Mouse (Mus musculus): ENCODE results near the gene Vcam1. TPM values are rescaled to one million over a fixed set of nuclear protein-coding genes. Genes with fewer than 3 reads are reported as not detected.
A peak's percentile ranks its signal among the peaks of the same experiment; 100 is the strongest.

The Vcam1 gene
- polyA plus RNA-seq, 1 experiment from 2014 or later = 47.4 TPM

DNA sequence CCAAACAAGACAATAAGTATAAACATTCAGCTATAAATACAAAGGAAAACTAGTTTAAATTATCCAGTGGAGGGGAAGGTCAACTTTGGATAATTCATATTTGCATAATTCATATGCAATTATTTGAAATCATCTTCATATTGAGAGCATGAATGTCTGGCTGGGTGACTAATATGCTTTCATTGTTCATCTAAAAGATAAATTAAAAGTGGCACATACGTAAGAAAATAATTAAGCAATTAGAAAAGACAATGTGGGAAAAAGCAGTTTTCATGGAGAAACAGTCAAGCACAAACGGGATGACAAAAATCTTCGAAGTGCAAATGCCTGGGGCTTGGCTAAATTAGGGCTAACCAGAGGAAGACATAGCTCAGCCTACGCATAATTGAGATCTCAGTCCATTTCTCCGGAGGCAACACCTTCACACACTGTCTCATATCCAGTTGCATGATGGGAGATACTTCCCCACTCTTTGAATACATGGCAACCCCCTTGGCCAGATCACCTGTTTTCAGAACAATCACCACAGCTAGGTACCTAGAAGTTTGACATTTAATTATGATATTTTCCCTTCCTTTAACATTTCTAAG lies 16.6 kb downstream of the Vcam1 start:
- no peak for ATAC-seq (ENCODE audit: low read depth)
- Histone ChIP-seq H3K27ac (no peak overlapping the region), H3K4me1 (replicated peaks) (peaks cover 11% of the 10 kb centered on the region), H3K9ac (no peak overlapping the region), H3K9me3 (replicated peaks) (no peaks in the 10 kb centered on the region), H3K27me3 (no peaks in the 10 kb centered on the region), H3K4me3 (replicated peaks) (no peak overlapping the region), H3K36me3 (peaks cover 12% of the 10 kb centered on the region; the same call in 1 of the 2 replicates), H3K4me2 (no peak overlapping the region)
- 74% methylated on average over 5 of the region's 5 CpGs for WGBS (ENCODE audit: insufficient replicate concordance)
- no peak for DNase-seq

DNA sequence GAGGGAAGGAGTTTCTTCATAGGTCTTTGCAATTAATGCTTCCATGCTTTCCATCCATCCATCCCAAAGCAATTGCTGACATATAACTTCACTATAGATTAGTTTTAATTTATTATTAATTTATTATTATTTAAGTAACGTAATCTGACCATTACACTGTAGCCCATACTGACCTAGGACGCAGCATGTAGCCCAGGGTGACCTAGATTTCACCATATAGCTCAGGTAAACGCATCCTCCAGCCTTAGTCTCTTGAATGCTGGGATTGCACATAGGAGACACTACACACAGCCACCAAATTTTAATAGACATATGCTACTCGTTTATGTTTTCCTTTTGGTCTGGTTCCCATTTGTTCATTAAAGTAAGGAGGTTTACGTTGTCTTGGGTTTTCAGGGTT lies 23.8 kb downstream of the Vcam1 start:
- Histone ChIP-seq H3K9ac (no peak overlapping the region), H3K4me2 (no peak overlapping the region), H3K36me3 (0 out of 2 replicates have a peak, but pooled peaks cover 3% of the 10 kb centered on the region), H3K27ac (no peak overlapping the region), H3K27me3 (no peaks in the 10 kb centered on the region), H3K9me3 (replicated peaks) (no peaks in the 10 kb centered on the region), H3K4me3 (replicated peaks) (no peak overlapping the region), H3K4me1 (replicated peaks) (no peaks in the 10 kb centered on the region)
- ATAC-seq (ENCODE audit: low read depth) (no peak), DNase-seq (no peak)
- 68% methylated on average over 5 of the region's 5 CpGs for WGBS (ENCODE audit: insufficient replicate concordance)

DNA sequence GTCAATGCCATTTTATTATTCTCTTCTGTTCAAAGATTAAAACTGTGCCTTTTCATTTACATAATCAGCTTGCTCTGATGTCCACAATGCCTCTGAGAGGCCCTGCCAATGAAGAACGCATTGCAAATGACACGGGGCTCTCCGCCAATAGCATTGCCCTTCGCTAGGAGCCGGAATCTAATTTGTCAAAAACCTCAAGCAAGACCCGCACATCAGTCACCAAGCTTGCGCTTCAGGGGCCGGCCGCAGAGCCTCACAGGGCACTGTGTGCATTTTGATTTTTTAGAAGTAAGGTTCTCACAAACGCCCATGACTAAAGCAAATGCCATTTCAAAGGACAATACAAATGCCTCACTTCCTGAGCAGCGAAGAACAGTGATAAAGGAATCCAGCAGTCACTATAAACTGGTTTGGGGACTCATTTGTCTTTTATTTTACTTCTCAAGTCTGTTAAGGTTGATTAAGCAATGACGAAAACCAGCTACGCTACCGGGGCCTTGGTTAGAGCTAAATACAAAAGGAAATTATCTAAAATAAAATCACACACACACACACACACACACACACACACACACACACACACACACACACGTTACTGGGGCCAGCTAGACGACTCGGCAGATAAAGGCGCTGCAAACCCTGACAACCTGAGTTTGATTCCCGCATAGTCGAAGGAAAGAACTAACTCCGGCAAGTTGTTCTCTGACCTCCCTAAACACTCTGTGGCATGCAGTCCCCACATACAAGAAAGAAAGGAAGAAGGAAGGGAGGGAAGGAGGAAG lies 24.4 kb downstream of the Vcam1 start:
- Histone ChIP-seq H3K27ac (no peak overlapping the region), H3K9me3 (replicated peaks) (no peaks in the 10 kb centered on the region), H3K4me2 (peak overlapping the region; percentile 2; the same call in 1 of the 2 replicates), H3K4me3 (replicated peaks) (no peak overlapping the region), H3K4me1 (replicated peaks) (no peaks in the 10 kb centered on the region), H3K36me3 (no peaks in the 10 kb centered on the region), H3K27me3 (no peaks in the 10 kb centered on the region), H3K9ac (no peak overlapping the region)
- 33% methylated on average over 21 of the region's 21 CpGs for WGBS (ENCODE audit: insufficient replicate concordance)
- ATAC-seq (ENCODE audit: low read depth) (no peak), DNase-seq (no peak)

DNA sequence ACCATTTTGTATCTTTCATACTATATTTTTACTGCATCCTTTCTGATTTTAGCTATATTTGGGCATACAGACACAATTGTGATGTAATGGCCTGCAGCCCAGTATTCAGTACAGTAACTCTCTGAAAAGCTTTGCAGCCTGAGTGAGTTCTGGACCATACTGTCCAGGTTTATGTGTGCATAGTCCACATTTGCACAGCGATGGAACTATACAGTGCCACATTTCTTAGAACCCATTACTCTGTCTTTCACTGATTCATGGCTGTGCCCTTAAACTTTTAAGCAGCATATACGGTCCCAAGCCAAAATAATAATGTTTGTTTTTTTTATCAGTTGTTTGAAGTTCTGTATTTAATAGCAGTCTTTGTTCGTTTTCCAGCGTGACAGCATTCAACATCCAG lies 25.2 kb downstream of the Vcam1 start:
- DNase-seq (no peak), ATAC-seq (ENCODE audit: low read depth) (no peak)
- H3K4me1 ChIP-seq (replicated peaks) = no peaks in the 10 kb centered on the region
- no peak overlapping the region for H3K27ac ChIP-seq
- no peaks in the 10 kb centered on the region for H3K27me3 ChIP-seq
- no peaks in the 10 kb centered on the region for H3K9me3 ChIP-seq (replicated peaks)
- H3K4me3 ChIP-seq (replicated peaks) = no peak overlapping the region
- WGBS (ENCODE audit: insufficient replicate concordance) = 65% methylated on average over 4 of the region's 4 CpGs
- H3K9ac ChIP-seq = no peak overlapping the region
- H3K4me2 ChIP-seq = no peak overlapping the region
- H3K36me3 ChIP-seq = no peaks in the 10 kb centered on the region

DNA sequence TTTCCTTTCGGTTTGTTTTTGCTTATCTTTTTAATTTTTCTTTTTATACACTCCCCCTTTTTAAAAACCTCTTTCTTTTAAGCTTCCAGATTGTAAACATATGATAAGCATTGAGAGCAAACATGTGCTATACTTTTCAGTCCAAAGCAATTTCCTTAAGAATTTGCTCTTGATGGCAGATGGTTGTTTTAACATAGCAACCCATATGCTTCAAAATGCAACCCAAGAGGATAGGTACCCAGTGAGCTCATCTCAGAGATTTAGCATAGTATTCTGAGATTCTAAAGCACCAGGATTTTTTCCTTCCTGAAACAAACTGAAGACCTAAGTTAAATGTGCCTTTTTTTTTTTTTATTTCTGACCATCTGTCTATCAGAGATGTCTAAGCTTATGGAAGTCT lies 28.6 kb downstream of the Vcam1 start:
- no peak for ATAC-seq (ENCODE audit: low read depth)

DNA sequence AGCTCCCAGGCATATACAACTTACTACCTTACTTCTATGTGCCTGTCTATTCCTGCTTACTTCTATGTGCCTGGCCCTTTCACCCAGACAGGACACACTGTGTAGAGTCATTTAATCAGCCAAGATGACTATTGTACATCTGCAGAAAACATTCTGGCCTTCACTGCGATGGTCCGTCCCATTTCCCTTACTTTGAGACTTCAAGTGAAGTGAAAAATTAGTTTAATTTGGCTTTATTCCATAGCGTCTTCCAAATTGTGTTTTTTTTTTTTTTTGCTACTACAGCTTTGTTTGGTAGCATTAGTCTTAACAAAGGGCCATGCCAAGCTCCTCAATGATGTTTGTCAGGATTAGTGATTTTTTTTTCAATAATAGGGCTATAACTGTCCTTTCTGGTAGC lies 33.6 kb downstream of the Vcam1 start:
- no peaks in the 10 kb centered on the region for H3K36me3 ChIP-seq
- 71% methylated on average over 3 of the region's 3 CpGs for WGBS (ENCODE audit: insufficient replicate concordance)
- no peak overlapping the region for H3K27ac ChIP-seq
- no peaks in the 10 kb centered on the region for H3K9me3 ChIP-seq (replicated peaks)
- H3K9ac ChIP-seq = no peak overlapping the region
- H3K27me3 ChIP-seq = no peaks in the 10 kb centered on the region
- no peaks in the 10 kb centered on the region for H3K4me1 ChIP-seq (replicated peaks)
- H3K4me2 ChIP-seq = no peak overlapping the region
- DNase-seq (no peak), ATAC-seq (ENCODE audit: low read depth) (no peak)
- H3K4me3 ChIP-seq (replicated peaks) = no peak overlapping the region

More for the DNA sequence above, 28.6 kb downstream of the Vcam1 start:
- Histone ChIP-seq H3K4me3 (replicated peaks) (no peak overlapping the region), H3K9ac (no peak overlapping the region), H3K36me3 (no peaks in the 10 kb centered on the region), H3K9me3 (replicated peaks) (no peaks in the 10 kb centered on the region), H3K4me1 (replicated peaks) (no peaks in the 10 kb centered on the region), H3K4me2 (no peak overlapping the region), H3K27me3 (no peaks in the 10 kb centered on the region), H3K27ac (no peak overlapping the region)
- 52% methylated on average over 1 of the region's 1 CpGs for WGBS (ENCODE audit: insufficient replicate concordance)
- no peak for DNase-seq

DNA sequence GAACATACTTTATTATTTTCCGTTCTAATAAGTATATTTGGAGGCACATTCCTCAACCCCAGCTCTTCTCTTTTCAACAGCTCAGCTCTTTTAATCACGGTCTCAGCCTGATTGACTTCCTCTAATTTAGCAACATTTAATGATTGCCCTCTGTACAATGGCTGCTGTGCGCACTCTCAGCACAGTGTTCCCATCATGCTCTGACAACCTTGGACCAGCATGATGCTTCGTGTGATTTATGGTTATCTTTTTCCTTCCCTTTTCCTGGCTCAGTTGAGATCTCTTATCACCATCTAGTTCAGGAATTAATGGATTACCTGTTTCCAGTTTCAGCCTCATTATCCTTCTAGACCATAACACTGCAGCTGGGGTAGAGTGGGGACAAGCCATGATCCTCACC lies 34.2 kb downstream of the Vcam1 start:
- Histone ChIP-seq H3K9me3 (replicated peaks) (no peaks in the 10 kb centered on the region), H3K4me1 (replicated peaks) (no peaks in the 10 kb centered on the region), H3K4me3 (replicated peaks) (no peak overlapping the region), H3K36me3 (no peaks in the 10 kb centered on the region), H3K27ac (no peak overlapping the region), H3K4me2 (no peak overlapping the region), H3K27me3 (no peaks in the 10 kb centered on the region), H3K9ac (no peak overlapping the region)
- 61% methylated on average over 4 of the region's 4 CpGs for WGBS (ENCODE audit: insufficient replicate concordance)
- DNase-seq (no peak), ATAC-seq (ENCODE audit: low read depth) (no peak)

DNA sequence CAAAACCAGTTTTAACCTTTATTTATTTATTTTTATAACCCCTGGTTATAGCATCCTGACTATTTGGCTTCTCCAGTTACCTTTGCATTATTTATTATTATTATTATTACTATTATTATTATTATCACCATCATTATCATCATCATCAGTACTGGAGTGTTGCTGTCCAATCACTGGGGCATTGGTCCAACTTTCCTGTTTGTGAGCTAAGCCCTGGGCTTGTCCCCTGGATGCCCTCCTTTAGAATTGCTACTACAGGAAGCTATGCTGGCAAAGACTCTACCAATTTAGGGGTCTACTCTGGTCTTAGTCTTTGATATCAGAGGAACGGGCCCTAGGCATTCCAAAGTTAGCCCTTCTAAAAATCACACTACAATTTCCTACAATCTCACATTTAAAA lies 34.6 kb downstream of the Vcam1 start:
- Histone ChIP-seq H3K36me3 (no peaks in the 10 kb centered on the region), H3K9me3 (replicated peaks) (no peaks in the 10 kb centered on the region), H3K4me1 (replicated peaks) (no peaks in the 10 kb centered on the region), H3K4me2 (no peak overlapping the region), H3K27ac (no peak overlapping the region), H3K27me3 (no peaks in the 10 kb centered on the region), H3K9ac (no peak overlapping the region), H3K4me3 (replicated peaks) (no peak overlapping the region)
- ATAC-seq (ENCODE audit: low read depth) = no peak
- no peak for DNase-seq
- 54% methylated on average over 1 of the region's 1 CpGs for WGBS (ENCODE audit: insufficient replicate concordance)

DNA sequence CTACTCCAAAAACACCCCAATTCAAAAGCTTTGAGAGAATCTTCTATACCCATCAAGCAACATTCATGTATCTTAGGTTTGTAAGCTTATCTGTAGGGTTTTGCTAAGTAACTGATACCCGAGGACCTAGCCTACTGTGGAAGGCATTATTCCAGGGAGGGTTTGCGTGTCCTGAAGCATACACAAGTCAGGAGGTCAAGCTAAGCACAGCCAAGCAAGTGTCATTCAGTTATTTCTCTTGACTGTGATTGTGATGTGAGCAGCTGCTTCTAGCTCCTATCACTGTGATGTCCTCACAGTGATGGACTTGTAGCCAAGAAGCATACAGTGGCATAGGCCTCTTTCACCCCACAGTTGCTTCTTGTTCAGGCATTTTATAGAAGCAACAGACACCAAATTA lies 35.2 kb downstream of the Vcam1 start:
- no peak for DNase-seq
- H3K27ac ChIP-seq = no peak overlapping the region
- H3K27me3 ChIP-seq = no peaks in the 10 kb centered on the region
- H3K9me3 ChIP-seq (replicated peaks) = no peaks in the 10 kb centered on the region
- no peak for ATAC-seq (ENCODE audit: low read depth)
- H3K4me2 ChIP-seq = no peak overlapping the region
- H3K4me1 ChIP-seq (replicated peaks) = no peaks in the 10 kb centered on the region
- H3K4me3 ChIP-seq (replicated peaks) = no peak overlapping the region
- WGBS (ENCODE audit: insufficient replicate concordance) = 61% methylated on average over 2 of the region's 2 CpGs
- H3K9ac ChIP-seq = no peak overlapping the region
- no peaks in the 10 kb centered on the region for H3K36me3 ChIP-seq

DNA sequence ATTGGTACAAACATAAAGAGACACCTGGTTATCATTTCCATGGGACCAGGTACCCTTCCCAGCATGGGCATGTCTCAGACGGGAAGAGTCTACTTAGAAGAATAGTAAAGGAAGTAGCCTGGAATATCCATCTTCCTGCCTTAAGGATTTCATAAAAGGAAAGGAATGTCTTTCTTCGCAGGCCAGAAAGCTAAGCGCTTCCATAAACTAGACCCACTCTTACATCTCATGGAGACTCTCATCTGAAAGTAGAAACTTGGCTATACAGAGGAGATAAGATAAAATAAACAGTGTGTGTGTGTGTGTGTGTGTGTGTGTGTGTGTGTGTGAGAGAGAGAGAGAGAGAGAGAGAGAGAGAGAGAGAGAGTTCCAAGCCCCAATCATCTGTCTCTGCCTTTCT lies 36.9 kb downstream of the Vcam1 start:
- no peaks in the 10 kb centered on the region for H3K27me3 ChIP-seq
- H3K27ac ChIP-seq = no peak overlapping the region
- no peak overlapping the region for H3K9ac ChIP-seq
- no peak for DNase-seq
- H3K4me1 ChIP-seq (replicated peaks) = no peaks in the 10 kb centered on the region
- WGBS (ENCODE audit: insufficient replicate concordance) = 74% methylated on average over 3 of the region's 3 CpGs
- H3K4me2 ChIP-seq = no peak overlapping the region
- no peak for ATAC-seq (ENCODE audit: low read depth)
- H3K36me3 ChIP-seq = no peaks in the 10 kb centered on the region
- H3K9me3 ChIP-seq (replicated peaks) = no peaks in the 10 kb centered on the region
- H3K4me3 ChIP-seq (replicated peaks) = no peak overlapping the region

DNA sequence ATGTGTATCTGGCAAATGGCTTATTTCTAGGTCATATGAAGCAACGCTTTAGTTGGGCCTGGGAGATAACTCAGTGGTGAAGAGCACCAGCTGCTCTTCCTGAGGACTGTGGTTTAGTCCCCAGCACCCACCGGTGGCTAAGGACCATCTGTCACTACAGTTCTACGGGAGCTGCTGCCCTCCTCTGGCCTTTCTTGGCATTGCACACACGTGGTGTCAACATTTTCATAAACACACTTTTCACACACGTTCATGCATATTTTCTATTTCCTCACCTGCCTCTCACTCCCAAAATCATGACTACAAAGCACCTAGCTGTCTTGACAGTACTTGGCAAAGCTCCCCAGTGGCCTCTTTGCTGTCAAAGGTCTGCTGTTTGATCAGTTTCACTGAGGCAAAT lies 37.8 kb downstream of the Vcam1 start:
- no peaks in the 10 kb centered on the region for H3K27me3 ChIP-seq
- 77% methylated on average over 5 of the region's 5 CpGs for WGBS (ENCODE audit: insufficient replicate concordance)
- ATAC-seq (ENCODE audit: low read depth) (no peak), DNase-seq (no peak)
- no peaks in the 10 kb centered on the region for H3K4me1 ChIP-seq (replicated peaks)
- no peaks in the 10 kb centered on the region for H3K9me3 ChIP-seq (replicated peaks)
- H3K36me3 ChIP-seq = no peaks in the 10 kb centered on the region
- no peak overlapping the region for H3K4me2 ChIP-seq
- H3K4me3 ChIP-seq (replicated peaks) = no peak overlapping the region
- H3K27ac ChIP-seq = no peak overlapping the region
- no peak overlapping the region for H3K9ac ChIP-seq

DNA sequence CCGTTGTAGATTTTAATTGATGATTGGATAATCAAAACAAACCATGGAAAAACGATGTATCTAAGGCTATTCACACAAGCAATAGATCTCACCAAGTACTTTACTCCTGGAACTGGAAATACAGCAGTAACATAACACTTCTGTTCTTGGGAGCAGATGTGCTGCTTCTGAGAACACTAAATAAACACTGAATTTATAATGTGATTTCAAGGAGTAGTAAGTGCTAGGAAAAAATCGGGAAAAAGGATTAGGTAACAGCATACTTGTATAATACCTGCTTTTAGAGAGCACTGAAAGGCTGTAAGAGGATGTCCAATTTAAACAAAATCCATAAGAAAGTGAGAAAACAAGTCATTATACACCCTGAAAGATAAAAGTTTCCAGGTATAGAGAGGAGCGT lies 43.5 kb downstream of the Vcam1 start:
- H3K4me1 ChIP-seq (replicated peaks) = no peaks in the 10 kb centered on the region
- 65% methylated on average over 4 of the region's 4 CpGs for WGBS (ENCODE audit: insufficient replicate concordance)
- ATAC-seq (ENCODE audit: low read depth) = no peak
- no peaks in the 10 kb centered on the region for H3K27me3 ChIP-seq
- DNase-seq = no peak
- H3K9ac ChIP-seq = no peak overlapping the region
- H3K4me3 ChIP-seq (replicated peaks) = no peak overlapping the region
- H3K27ac ChIP-seq = no peak overlapping the region
- H3K9me3 ChIP-seq (replicated peaks) = no peaks in the 10 kb centered on the region
- no peak overlapping the region for H3K4me2 ChIP-seq
- H3K36me3 ChIP-seq = no peaks in the 10 kb centered on the region
